Mouse (Mus musculus) forebrain, embryonic 10.5 days (tissue): ENCODE results near the gene Gm28729. TPM values are rescaled to one million over a fixed set of nuclear protein-coding genes. Genes with fewer than 3 reads are reported as not detected.

Experiments used
- DNase-seq: peaks from one replicate; pipeline ENCODE4 v3.0.0-alpha.2; 2017; ENCODE audit warnings: low spot score; ENCODE audit errors: extremely low spot score
- H3K27ac ChIP-seq: fragments of 300-500 bp; sonication (generic); 2 replicates; pipeline ENCODE4 v1.5.1; 2016; ENCODE audit warnings: mild to moderate bottlenecking
- H3K27me3 ChIP-seq: fragments of 300-500 bp; sonication (generic); 2 replicates; pipeline ENCODE4 v1.6.1; 2016; ENCODE audit warnings: mild to moderate bottlenecking; ENCODE audit not compliant: poor library complexity, severe bottlenecking
- H3K36me3 ChIP-seq: fragments of 300-500 bp; sonication (generic); replicated peaks from 2 replicates; pipeline ENCODE4 v1.6.1; 2016; ENCODE audit warnings: mild to moderate bottlenecking, moderate library complexity
- H3K4me1 ChIP-seq: fragments of 300-500 bp; sonication (generic); 2 replicates; pipeline ENCODE4 v1.6.1; 2016
- H3K4me3 ChIP-seq: fragments of 300-500 bp; sonication (generic); 2 replicates; pipeline ENCODE4 v1.5.1; 2016; ENCODE audit warnings: mild to moderate bottlenecking, moderate library complexity
- H3K9me3 ChIP-seq: fragments of 300-500 bp; sonication (generic); 2 replicates; pipeline ENCODE4 v1.6.1; 2016; ENCODE audit warnings: mild to moderate bottlenecking, moderate library complexity
- WGBS: fragments of 180-500 bp; shearing (Covaris S2); methylation state at CpG from one replicate; pipeline ENCODE4 v1.1.7; 2016; 5-methylcytosine and 5-hydroxymethylcytosine counted together
- polyA plus RNA-seq: library from polyadenylated mRNA; unstranded; fragments of >200 nt; fragmentation: Nextera tagmentation; extraction: Ambion mirVana; gene quantifications from 2 replicates; pipeline ENCODE4 v1.2.1, GENCODE M21; 2016

Gene Gm28729
- not detected in 2 replicates for polyA plus RNA-seq

DNA sequence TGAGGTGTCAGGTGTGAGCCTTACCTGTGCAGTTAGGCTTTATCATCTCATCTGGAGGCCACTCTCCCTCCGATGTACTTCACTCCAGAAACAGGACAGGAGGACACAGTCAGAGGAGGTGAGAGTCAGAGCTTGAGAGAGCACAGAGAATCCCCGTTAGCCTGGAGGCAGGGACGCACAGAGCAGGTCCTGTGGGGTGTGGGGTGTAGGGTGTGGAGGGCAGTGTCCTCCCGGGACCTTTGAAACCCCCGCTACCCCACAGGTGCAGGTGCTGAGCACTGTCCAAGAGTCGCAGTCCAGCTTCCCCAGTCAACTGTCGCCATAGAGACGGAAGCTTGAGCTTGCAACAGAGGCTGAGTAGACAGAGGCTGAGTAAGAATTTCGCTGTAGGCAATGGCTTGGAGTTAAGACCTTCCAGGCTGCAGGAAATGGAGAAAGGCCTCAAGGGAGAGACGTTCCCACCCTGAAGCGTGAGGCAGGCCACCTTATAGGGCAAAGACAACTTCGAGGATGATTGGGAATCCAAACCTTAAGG, at the start of gene Gm28729:
Gene Gm28729 (minus strand): TSS at position 293 of the 535 bp plus-strand sequence.
- Histone ChIP-seq H3K27me3 (0 out of 2 replicates have a peak, but pooled peaks cover 4% of the 10 kb centered on the region), H3K4me3 (no peak within 1 kb of the TSS), H3K27ac (no peak within 1 kb of the TSS), H3K36me3 (no peaks in the 10 kb centered on the region), H3K9me3 (no peaks in the 10 kb centered on the region), H3K4me1 (peaks cover 8% of the 10 kb centered on the region)
- no peak for DNase-seq
- 57% methylated on average over 12 of the region's 12 CpGs for WGBS

DNA sequence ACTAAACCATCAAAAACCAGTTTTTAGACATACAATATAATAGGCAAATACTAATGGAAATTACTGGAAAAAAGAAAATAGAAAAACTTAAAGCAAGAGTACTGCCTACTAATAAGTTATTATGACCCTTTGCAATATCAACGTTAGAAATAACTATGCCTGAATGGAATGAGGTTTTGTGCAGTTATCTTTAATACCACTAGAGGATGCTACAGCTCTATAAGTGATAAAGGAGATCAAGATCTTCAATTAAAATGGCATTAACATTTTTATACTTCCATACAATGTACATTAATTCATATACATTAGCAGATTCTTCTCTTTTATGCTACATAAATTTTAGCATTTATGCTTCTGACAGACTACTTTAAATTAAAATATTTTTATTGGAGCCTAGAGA, 48.2 kb upstream of the Gm28729 start:
- no peak for DNase-seq
- Histone ChIP-seq H3K4me3 (no peak overlapping the region), H3K9me3 (no peaks in the 10 kb centered on the region), H3K36me3 (peaks cover 19% of the 10 kb centered on the region), H3K27ac (no peak overlapping the region), H3K27me3 (no peaks in the 10 kb centered on the region), H3K4me1 (no peaks in the 10 kb centered on the region)
- 34% methylated on average over 1 of the region's 1 CpGs for WGBS

DNA sequence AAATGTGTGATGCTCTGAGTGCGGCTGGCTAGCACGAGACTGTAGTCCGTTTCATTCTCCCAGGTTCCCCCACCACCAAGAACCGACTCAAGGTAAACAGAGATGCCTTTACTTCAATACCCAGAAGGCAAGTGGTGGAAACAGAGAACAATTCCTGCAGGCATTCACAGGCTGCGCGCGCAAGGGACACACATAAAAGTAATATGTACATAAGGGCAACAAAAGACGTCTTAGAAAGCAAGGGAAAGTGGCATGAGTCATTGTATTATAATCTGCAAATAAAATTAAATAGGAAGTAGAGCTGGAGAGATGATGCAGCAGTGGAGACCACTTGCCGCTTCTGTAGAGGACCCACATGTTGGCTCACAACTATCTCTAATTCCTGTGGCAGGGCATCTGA, 47.7 kb upstream of the Gm28729 start:
- no peaks in the 10 kb centered on the region for H3K4me1 ChIP-seq
- no peaks in the 10 kb centered on the region for H3K9me3 ChIP-seq
- H3K36me3 ChIP-seq, result peaks cover 17% of the 10 kb centered on the region
- no peak overlapping the region for H3K4me3 ChIP-seq
- DNase-seq, result no peak
- H3K27ac ChIP-seq, result no peak overlapping the region
- WGBS, result 91% methylated on average over 9 of the region's 9 CpGs
- no peaks in the 10 kb centered on the region for H3K27me3 ChIP-seq

DNA sequence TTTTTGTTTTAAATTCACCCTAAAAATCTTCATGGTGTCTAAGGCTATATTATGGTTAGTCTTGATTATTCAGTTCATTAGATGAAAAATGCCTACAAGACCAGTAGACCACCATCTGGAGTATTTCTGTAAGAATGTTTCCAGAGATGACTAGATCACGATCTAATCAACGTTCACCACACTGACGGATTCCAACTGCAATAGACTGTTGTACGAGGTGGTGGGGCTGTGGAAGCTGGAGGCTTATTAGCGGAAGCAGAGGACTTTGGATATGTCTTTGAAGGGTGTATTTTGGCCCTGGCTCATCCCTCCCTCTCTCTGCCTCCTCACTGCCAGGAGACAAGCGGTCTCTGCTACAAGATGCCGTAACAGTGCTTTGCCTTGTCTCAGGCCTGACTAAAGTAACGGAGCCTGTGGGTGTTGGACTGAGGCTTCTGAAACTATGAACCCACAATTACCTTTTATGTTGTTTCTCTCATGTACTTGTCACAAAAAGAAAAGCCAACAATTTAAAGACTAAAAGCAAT, 41.5 kb upstream of the Gm28729 start:
- WGBS, result 88% methylated on average over 8 of the region's 8 CpGs
- Histone ChIP-seq H3K4me3 (no peak overlapping the region), H3K4me1 (no peaks in the 10 kb centered on the region), H3K27ac (no peak overlapping the region), H3K9me3 (no peaks in the 10 kb centered on the region), H3K27me3 (no peaks in the 10 kb centered on the region), H3K36me3 (peaks cover 44% of the 10 kb centered on the region)
- no peak for DNase-seq

DNA sequence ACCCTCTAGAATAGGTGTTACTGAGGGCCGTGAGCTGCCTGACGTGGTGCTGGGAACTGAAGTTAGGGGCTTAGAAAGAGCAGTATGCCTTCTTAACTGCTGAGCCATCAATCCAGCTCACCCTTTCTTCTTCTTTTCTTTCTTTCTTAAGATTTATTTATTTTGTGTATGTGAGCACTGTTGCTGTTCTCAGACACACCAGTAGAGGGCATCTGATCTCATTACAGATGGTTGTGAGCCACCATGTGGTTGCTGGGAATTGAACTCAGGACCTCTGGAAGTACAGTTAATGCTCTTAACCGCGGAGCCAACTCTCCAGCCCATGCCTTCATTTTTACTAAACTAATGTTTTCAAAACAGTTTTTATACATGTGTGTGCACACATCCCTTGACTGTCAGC, 38.4 kb upstream of the Gm28729 start:
- Histone ChIP-seq H3K4me1 (no peaks in the 10 kb centered on the region), H3K4me3 (no peak overlapping the region), H3K27ac (no peak overlapping the region), H3K27me3 (no peaks in the 10 kb centered on the region), H3K9me3 (no peaks in the 10 kb centered on the region), H3K36me3 (peaks cover 48% of the 10 kb centered on the region)
- no peak for DNase-seq
- 93% methylated on average over 4 of the region's 4 CpGs for WGBS

DNA sequence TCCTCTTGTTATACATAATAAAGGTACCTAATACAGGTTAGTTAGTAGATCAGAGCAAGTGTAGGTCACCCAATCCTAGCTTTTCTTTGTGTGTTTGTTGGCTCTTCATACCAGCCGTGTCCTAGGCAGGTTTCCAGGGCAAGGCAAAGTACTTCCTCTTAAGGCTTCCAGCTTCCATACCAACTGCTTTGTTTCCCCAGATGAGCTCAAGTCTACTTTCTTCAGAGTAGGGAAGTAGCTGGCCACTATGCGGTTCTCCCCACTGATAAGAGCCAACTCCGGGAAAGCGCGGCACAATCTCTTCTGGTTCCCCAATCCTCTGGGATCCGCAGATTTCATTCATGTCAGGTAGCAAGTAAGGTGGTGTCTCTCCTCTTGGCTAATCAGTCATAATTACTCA, 34.1 kb upstream of the Gm28729 start:
- Histone ChIP-seq H3K36me3 (peaks cover 32% of the 10 kb centered on the region), H3K27ac (no peak overlapping the region), H3K4me1 (no peaks in the 10 kb centered on the region), H3K9me3 (no peaks in the 10 kb centered on the region), H3K4me3 (no peak overlapping the region), H3K27me3 (no peaks in the 10 kb centered on the region)
- 93% methylated on average over 6 of the region's 6 CpGs for WGBS
- DNase-seq, result no peak

DNA sequence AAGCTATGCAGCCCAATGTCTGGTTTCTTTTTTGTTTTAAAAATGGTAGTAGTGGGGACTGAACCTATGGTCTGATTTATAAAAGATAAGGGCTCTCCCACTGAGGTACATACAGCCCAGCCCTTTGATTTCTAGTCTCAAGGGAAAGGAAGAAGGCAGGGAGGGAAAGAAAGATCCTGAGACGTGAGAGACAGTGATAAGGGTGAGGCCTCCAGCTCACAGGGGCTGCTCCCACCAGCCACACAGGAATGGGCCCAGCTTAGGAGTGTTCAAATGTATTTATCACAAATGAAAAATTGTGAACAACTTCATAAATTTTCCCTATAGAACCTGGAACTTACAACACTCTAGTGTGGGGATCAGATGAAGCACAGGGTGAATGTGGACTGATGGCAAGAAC, 33.5 kb upstream of the Gm28729 start:
- Histone ChIP-seq H3K27me3 (no peaks in the 10 kb centered on the region), H3K27ac (no peak overlapping the region), H3K4me1 (no peaks in the 10 kb centered on the region), H3K9me3 (no peaks in the 10 kb centered on the region), H3K36me3 (peaks cover 26% of the 10 kb centered on the region), H3K4me3 (no peak overlapping the region)
- 86% methylated on average over 1 of the region's 1 CpGs for WGBS
- DNase-seq, result no peak

DNA sequence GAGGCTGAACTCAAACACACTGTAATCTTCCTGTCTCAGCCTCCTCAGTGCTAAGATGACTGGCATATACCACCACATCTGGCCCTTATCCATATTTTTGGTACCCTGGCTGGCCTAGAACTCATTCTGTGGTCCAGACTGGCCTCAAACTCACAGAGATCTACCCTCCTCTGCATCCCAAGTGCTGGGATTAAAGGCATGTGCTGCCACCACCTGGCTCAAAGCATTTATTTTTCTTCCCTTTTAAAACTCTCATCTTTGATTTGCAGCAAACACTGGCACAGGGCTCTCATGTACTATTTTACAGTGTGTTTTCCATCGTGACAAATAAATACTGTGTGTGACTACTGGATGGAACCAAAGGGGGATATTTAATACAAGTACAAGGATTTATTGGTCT, 29.0 kb upstream of the Gm28729 start:
- DNase-seq, result no peak
- H3K4me1 ChIP-seq, result no peaks in the 10 kb centered on the region
- H3K4me3 ChIP-seq, result no peak overlapping the region
- no peaks in the 10 kb centered on the region for H3K9me3 ChIP-seq
- H3K27me3 ChIP-seq, result no peaks in the 10 kb centered on the region
- H3K36me3 ChIP-seq, result peaks cover 24% of the 10 kb centered on the region
- no peak overlapping the region for H3K27ac ChIP-seq
- 87% methylated on average over 1 of the region's 1 CpGs for WGBS

DNA sequence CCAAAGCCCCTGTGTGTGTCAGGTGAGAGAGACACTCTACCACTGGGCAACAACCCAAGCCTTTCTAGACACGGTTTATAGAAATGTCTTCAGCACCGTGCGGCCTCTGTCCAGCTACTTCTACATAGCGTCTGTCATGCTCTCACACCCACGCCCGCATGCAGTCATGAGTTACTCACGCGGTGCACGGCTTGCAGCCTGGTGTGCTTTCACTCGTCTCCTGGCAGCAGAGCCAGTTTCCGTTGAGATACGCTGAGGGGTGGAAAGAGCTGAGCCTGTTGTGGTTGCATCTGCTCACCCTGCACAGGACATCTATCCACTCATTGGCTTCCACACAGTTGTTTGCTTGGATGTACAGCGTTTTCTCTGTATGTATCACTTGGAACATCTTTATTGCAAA, 20.3 kb upstream of the Gm28729 start:
- 94% methylated on average over 13 of the region's 13 CpGs for WGBS
- peaks cover 32% of the 10 kb centered on the region for H3K36me3 ChIP-seq
- no peaks in the 10 kb centered on the region for H3K9me3 ChIP-seq
- H3K27me3 ChIP-seq, result no peaks in the 10 kb centered on the region
- H3K4me1 ChIP-seq, result peaks cover 5% of the 10 kb centered on the region
- no peak overlapping the region for H3K27ac ChIP-seq
- no peak overlapping the region for H3K4me3 ChIP-seq
- no peak for DNase-seq

DNA sequence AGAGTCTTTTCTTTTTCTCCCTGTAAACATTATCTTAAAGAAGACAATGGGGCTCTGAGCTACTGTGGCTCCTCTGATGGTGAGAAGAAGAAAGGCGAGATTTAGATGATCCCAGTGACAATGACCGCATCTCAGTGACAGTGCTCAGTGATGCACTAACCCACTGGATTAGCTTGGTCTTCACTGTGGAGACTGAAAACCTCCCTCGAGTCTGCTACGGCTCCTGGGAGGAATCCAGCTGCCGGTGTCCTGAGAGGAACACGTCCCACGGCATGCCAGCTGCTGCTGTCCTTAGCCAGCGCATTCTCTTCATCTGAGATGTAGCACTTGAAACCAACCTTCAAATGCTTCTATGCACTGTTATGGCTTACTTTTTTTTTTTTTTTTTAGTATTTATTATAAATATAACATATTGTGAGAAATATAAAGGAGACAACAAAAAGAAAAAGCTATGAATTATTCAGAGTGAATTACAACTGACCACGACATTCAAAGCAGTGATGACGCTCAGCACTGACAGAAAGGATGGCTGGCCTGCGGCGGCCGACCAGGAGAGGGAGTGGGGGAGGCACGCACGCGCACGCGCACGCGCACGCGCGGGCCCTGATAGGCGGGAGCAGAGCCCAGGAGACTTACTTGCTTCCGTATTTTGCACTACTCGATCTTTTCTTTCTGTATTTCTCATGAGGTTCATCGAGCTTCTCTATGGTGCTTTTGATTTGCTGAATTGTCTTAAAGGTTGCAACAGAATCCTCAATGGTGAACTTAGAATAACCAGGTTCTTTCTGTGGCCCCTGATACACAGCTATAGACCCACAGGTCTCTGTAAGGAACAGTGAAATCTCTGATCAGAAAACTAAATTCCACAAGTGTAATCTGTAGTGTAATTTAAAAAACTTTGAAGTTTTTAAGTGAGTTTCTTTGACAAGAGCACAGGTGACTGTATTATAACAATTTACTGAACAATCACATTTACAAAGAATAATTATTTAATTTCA, 18.9 kb upstream of the Gm28729 start:
- peak overlapping the region; percentile 32; the same call in 1 of the 2 replicates for H3K4me3 ChIP-seq
- peak; percentile 62 for DNase-seq
- H3K9me3 ChIP-seq, result no peaks in the 10 kb centered on the region
- H3K27ac ChIP-seq, result peak overlapping the region; percentile 53; the same call in 1 of the 2 replicates
- peaks cover 32% of the 10 kb centered on the region for H3K36me3 ChIP-seq
- H3K27me3 ChIP-seq, result no peaks in the 10 kb centered on the region
- peaks cover 5% of the 10 kb centered on the region for H3K4me1 ChIP-seq
- WGBS, result 37% methylated on average over 27 of the region's 27 CpGs

DNA sequence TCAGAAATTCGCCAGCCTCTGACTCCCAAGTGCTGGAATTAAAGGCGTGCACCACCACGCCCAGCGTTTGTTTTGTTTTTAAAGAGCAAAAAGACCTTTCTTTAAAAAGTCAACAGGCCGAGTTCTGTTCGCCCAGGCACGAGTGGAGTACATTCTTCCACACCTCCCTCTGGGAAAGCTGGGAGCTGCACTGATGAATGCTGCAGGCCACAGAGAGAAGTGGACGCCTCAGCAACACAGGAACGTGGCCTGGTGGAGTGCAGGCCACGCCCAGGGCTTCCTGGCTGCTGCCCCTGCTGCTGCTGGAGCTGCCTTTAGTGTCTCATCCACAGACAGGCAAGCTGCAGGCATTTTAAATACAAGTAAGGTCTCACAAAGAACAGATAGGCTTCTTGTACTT, 13.9 kb upstream of the Gm28729 start:
- H3K4me3 ChIP-seq, result no peak overlapping the region
- peaks cover 14% of the 10 kb centered on the region for H3K4me1 ChIP-seq
- no peak overlapping the region for H3K27ac ChIP-seq
- H3K36me3 ChIP-seq, result peaks cover 16% of the 10 kb centered on the region
- H3K9me3 ChIP-seq, result no peaks in the 10 kb centered on the region
- H3K27me3 ChIP-seq, result no peaks in the 10 kb centered on the region
- 67% methylated on average over 10 of the region's 10 CpGs for WGBS
- DNase-seq, result no peak

DNA sequence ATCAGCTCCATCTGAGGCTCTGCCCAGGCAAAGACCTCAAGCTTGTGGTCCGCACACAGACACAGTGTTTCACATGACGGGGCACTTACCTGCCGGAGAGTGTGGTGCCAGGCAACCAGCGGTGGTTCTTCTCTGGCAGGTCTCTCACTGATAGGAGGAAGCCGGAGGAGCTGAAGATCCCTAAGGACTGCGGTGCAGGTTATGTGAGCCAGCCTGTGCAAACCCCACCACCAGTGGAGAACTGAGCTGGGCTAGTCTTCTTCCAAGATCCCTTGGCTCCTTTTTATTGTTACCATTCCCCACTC, 12.5 kb upstream of the Gm28729 start:
- no peaks in the 10 kb centered on the region for H3K27me3 ChIP-seq
- peaks cover 8% of the 10 kb centered on the region for H3K36me3 ChIP-seq
- peaks cover 13% of the 10 kb centered on the region for H3K4me1 ChIP-seq
- H3K4me3 ChIP-seq, result no peak overlapping the region
- 90% methylated on average over 6 of the region's 6 CpGs for WGBS
- H3K9me3 ChIP-seq, result no peaks in the 10 kb centered on the region
- no peak for DNase-seq
- no peak overlapping the region for H3K27ac ChIP-seq
